Mouse (Mus musculus) mature B cell (primary cell): ENCODE data around the gene Gm20481.
"Not testable (repeated sequence)": the region's sequence is repeated elsewhere in the genome, so short reads cannot be mapped to it uniquely, and the experiment has no call there.

Experiments used
- in situ Hi-C: fragments of 300-500 bp; cut with MboI; formaldehyde crosslinking; loops from 2 replicates; pipeline ENCODE4 v1.14.3; 2019

The Gm20481 gene

GRCm38 (mm10) chr17:34969822-34970221 is at the start of gene Gm20481:
TSS of gene Gm20481 (plus strand) at chr17:34969912.
- in situ Hi-C loops = not testable (repeated sequence)

DNA sequence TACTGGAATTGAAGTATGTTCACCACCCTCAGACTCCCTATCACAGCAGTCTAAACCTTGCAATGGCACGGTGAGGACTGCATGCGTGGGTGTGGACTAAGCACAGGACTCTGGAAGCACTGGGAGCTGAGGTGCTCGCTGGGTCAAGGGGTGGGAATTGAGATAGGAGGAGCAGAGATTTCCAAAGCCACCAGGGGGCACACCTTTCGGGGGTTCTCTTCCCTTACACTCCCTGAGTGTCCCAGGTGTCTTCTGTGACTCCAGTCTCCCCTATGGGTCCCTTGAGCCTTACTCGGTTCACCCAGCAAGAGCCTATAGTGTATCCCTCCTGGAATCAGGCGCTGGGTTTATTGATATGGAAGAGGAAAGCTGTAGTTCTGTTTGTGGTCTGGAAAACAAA is 46.8 kb upstream of the Gm20481 start:
- in situ Hi-C loops = no loop called here

GRCm38 (mm10) chr17:34924258-34924657 is 45.5 kb upstream of the Gm20481 start:
- in situ Hi-C loops = no loop called here

DNA sequence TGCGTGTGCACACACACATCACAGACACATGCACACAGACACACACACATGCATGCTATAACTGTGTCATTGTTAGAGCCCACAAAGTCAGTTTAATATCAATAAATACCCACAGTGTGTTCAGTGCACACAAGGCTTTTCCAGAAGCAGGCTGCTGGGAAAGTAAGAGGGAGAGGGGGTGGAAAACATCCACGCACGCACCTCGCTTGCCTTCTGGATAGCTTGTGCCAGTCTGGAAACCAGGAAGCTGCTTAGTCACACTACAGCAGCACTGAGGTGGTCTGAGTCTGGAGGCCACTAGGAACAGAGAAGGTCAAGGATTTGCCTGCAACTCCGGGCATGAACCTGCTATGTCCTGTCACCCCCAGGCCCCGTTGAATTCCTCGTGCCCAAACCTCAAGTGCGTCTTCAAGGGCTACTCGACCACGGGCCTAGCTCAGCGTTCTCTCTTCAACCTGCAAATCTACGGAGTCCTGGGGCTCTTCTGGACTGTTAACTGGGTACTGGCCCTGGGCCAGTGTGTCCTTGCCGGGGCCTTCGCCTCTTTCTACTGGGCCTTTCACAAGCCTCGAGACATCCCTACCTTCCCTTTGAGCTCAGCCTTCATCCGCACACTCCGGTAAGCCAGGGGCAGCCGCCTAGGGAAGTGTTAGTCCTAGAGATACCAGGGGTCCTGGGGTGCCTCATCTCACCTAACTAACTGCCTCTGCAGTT is 42.2 kb upstream of the Gm20481 start:
- in situ Hi-C loops = no loop called here

- in situ Hi-C loops = no loop called here
These were observed 40.9 kb upstream of the Gm20481 start for GRCm38 (mm10) chr17:34928841-34929240.

DNA sequence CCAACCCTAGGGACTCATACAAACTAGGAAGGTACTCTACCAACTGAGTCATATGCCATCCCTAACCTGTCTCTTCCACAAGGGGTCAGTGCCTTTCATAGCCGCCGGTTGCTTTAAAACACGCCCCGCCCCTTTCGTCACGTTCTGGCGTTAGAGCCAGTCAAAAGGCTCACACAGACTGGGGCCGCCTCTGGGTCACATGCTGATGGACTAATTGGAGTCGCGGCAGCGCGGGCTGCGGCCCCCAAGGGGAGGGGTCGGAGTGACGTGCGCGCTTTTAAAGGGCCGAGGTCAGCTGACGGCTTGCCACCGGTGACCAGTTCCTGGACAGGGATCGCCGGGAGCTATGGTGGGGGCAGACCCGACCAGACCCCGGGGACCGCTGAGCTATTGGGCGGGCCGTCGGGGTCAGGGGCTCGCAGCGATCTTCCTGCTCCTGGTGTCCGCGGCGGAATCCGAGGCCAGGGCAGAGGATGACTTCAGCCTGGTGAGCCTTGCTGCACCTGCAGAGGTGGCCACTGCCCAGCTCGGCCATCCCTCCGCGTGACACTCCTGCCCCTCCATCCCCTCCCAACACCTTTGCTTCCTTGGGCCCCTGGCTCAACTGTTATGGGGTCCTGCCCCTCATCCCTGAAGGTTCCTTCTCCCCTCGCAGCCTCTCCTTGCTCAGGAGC is 38.5 kb upstream of the Gm20481 start, which contains the start of gene Neu1:
TSS of gene Neu1 (plus strand) at position 193 of the 674 bp plus-strand sequence.
- in situ Hi-C loops = no loop called here

GRCm38 (mm10) chr17:34931735-34932098 is 38.0 kb upstream of the Gm20481 start:
- in situ Hi-C loops = no loop called here

DNA sequence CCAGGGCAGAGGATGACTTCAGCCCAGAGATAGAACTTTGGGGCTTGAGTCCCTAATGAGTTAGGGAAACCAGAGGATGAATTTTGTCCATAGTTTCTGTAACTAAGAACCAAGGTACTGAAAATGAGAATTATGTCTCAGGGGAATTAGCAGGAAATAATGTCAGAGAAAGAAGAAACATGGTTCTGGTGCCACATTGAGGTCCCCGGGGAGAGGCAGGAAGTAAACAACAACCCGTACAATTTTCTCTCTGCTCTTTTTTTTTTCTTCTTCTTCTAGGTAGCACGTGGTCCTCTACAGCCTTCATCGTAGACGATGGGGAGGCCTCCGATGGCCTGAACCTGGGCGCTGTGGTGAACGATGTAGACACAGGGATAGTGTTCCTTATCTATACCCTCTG is 37.4 kb upstream of the Gm20481 start:
- in situ Hi-C loops = no loop called here

GRCm38 (mm10) chr17:34934031-34934430 is 35.7 kb upstream of the Gm20481 start:
- in situ Hi-C loops = no loop called here

DNA sequence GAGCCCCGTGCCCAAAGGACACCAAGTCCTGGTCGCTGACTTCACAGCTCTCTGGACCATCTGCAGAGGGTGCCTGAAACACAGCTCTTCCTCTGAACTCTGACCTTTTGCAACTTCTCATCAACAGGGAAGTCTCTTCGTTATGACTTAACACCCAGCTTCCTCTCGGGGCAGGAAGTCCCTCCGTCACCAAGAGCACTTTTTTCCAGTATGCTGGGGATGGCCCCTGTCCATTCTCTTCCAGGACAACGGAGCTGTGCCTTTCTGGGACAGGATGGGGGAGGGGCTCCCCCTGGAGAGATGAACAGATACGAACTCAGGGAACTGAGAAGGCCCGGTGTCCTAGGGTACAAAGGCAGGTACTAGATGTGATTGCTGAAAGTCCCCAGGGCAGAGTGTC is 34.9 kb upstream of the Gm20481 start:
- in situ Hi-C loops = no loop called here

- in situ Hi-C loops = no loop called here
These were observed 31.7 kb upstream of the Gm20481 start for GRCm38 (mm10) chr17:34937960-34938505.

GRCm38 (mm10) chr17:34941344-34942041 is 28.2 kb upstream of the Gm20481 start:
- in situ Hi-C loops = no loop called here

- in situ Hi-C loops = no loop called here
These were observed 26.4 kb upstream of the Gm20481 start for GRCm38 (mm10) chr17:34943128-34943815.

DNA sequence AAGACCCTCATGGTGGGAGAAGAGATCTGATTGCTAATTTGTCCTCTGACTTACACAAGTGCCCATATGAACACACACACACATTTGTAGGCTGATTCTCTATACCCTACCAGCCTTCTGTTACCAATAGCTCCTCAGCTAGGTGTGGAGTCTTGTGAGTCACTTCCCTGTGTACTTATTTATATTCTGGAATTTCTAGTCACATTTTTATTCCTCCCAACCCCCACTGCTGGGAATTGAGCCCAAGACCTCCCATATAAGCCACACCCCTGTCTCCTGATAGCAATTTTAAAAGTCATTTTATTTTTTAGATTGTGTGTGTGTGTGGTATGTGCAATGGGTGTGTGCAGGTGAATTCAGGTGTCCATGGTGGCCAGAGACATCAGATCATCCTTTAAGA is 25.4 kb upstream of the Gm20481 start:
- in situ Hi-C loops = no loop called here

GRCm38 (mm10) chr17:34946486-34947140 is 23.1 kb upstream of the Gm20481 start:
- in situ Hi-C loops = no loop called here

- in situ Hi-C loops = no loop called here
These were observed 22.1 kb upstream of the Gm20481 start for GRCm38 (mm10) chr17:34947606-34948005.

GRCm38 (mm10) chr17:34948721-34949552 is 20.8 kb upstream of the Gm20481 start:
- in situ Hi-C loops = not testable (repeated sequence)

GRCm38 (mm10) chr17:34949553-34949969 is 20.2 kb upstream of the Gm20481 start:
- in situ Hi-C loops = no loop called here

DNA sequence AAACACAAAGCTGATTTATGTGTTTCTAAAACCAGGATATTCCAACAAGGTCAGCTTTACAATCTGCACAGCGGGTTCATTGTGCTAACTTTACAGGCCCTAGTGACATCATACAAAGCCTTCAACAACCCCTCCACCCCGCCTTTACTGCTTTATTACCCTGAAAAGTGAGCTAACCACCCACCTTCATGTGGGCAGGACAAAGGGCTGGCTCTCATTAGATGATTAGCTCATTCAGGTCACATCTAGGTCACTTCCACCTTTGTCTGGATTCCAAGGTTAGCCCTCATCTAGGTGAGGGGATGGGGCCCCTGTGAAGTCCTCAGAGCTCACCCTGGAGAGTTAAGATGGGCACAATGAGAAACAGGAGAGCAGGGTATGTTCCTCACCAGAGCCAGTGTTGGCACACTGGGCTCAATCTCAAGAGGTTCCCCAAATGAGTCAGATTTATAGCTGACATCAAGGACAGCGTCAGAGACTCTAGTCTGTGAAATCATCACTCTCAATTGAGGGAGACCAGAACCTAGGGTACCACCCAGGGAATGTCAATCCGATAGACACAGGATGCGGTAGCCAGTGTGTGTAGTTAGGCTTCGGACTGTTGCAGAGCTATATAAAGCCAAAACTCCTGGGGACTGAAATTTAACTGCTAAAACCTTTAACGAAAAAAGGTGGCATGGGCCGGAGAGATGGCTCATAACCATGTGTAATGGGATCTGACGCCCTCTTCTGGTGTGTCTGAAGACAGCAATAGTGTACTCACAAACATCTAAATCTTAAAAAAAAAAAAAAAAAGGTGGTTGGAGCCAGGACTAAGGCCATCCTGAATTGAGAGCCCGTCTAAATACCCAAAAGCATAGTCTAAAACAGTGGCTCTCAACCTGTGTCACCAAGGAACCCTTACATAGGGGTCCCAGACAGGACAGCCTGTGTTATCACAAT is 18.9 kb upstream of the Gm20481 start:
- in situ Hi-C loops = no loop called here
